Mouse (Mus musculus) ES-E14 (cell line): ENCODE data around the gene Cnbd2.

Experiments used
- CHD2 ChIP-seq: IDR thresholded peaks from 2 replicates; pipeline ENCODE4 v1.6.1; 2014; ENCODE audit warnings: mild to moderate bottlenecking, low read depth, low read length, inconsistent platforms
- MAFK ChIP-seq: IDR thresholded peaks from 2 replicates; pipeline ENCODE4 v1.6.1; 2014; ENCODE audit warnings: mild to moderate bottlenecking, low read depth, low read length, inconsistent platforms; ENCODE audit not compliant: insufficient read depth
- ZC3H11A ChIP-seq: IDR thresholded peaks from 2 replicates; pipeline ENCODE4 v1.6.1; 2012; ENCODE audit warnings: low read depth, mild to moderate bottlenecking, inconsistent platforms, low read length, borderline replicate concordance
- ZNF384 ChIP-seq: IDR thresholded peaks from 2 replicates; pipeline ENCODE4 v1.6.1; 2012; ENCODE audit warnings: low read depth, low read length, inconsistent platforms

DNA sequence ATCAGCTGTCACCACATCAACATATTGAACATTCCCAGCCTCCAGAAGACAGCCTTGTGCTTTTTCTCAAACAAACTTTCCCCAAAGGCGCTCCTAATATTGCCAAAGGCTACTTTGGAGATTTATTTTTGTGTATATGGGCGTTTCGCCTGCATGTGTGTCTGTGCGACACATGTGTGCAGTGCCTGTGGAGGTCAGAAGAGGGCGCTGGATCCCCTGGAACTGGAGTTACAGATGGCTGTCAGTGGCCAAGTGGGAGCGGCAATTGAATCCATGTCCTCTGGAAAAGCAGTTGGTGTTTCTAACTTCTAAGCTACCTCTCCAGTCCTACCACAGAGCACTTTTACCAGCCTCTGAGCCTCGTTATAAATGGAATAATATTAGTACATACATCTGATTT lies 39.1 kb downstream of the Cnbd2 start:
- TF ChIP-seq ZC3H11A (peak; percentile 45; the same call in 1 of the 2 replicates), CHD2 (no peak), MAFK (no peak), ZNF384 (no peak)
